Mouse (Mus musculus): ENCODE data around the gene Olfr996.
"Not testable (repeated sequence)": the region's sequence is repeated elsewhere in the genome, so short reads cannot be mapped to it uniquely, and the experiment has no call there.

GRCm38 (mm10) chr2:85588648-85589047 lies 9.6 kb downstream of the Olfr996 start, which contains the start of gene Olfr998:
- not testable (repeated sequence) for TF ChIP-seq CTCF (IDR thresholded peaks at IDR 0.05; ENCODE audit: low read depth, low read length); TAL1 (conservative IDR thresholded peaks at IDR 0.05; ENCODE audit: low read depth, low read length); GATA1 (IDR thresholded peaks at IDR 0.05; ENCODE audit: borderline replicate concordance, low read length); POLR2AphosphoS5 (IDR thresholded peaks at IDR 0.05; ENCODE audit: insufficient replicate concordance, low read depth, low read length); GATA2 (IDR thresholded peaks at IDR 0.05; ENCODE audit: borderline replicate concordance, low read depth, low read length)

All from G1E (cell line).